Comparison of ENCODE assay signal across 14 mouse cellular contexts in the genomic region with DNA sequence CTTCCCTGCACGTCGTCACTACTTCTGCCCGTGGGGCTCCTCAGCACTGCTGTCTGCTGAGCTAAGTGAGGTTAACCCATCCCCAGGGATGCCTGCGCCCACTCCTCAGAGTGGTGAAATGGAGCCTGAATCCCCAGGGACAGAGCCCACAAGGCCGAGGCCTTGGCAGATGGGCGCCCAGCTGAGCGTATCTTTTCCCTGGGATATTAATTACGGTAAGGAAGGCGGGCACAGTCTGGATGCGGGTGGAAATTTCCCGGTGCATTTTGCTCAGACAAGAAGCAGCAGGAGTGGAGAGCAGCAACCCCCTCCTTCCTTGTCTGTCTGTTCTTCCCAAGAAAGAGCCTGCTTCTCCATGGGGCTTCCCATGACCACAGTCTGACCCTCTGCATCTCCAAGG.
A peak's percentile ranks its signal among the peaks of the same experiment; 100 is the strongest.
DNase-seq lines count a peak whose midpoint lies in the region; ATAC-seq lines count a peak whose summit lies in the region.
"Had no signal": no experiment of that assay in that cellular context is flagged by ENCODE, and none has a peak within 500 bp of the region (broad histone marks: within the 10 kb centered on the region; RNA-seq: fewer than 3 reads in every experiment).

No protein-coding gene starts in this region.

- H3K4me3 ChIP-seq in midbrain, embryonic 14.5 days (replicated peaks; ENCODE audit: low read depth, low read length), result no peak overlapping the region
- H3K4me3 ChIP-seq in midbrain, embryonic 10.5 days, result no peak overlapping the region
- no peak overlapping the region for H3K4me3 ChIP-seq in hindbrain, embryonic 13.5 days
- H3K4me3 ChIP-seq in neural tube, embryonic 14.5 days (ENCODE audit: low read depth, low read length), result no peak overlapping the region
- H3K4me3 ChIP-seq: liver, embryonic 15.5 days had no signal

- no peaks in the 10 kb centered on the region for H3K9me3 ChIP-seq in midbrain, embryonic 14.5 days (ENCODE audit: control insufficient read depth, low read length)
- no peaks in the 10 kb centered on the region for H3K9me3 ChIP-seq in midbrain, embryonic 10.5 days (replicated peaks)
- no peaks in the 10 kb centered on the region for H3K9me3 ChIP-seq in hindbrain, embryonic 13.5 days
- H3K9me3 ChIP-seq in neural tube, embryonic 14.5 days (ENCODE audit: control insufficient read depth, low read length), result no peaks in the 10 kb centered on the region
- H3K9me3 ChIP-seq: G1E; liver, embryonic 15.5 days had no signal

- H3K9ac ChIP-seq in midbrain, embryonic 14.5 days (replicated peaks; ENCODE audit: low read length), result 0 out of 2 replicates have a peak overlapping the region, but pooled peaks have one; percentile 3
- 0 out of 2 replicates have a peak overlapping the region, but pooled peaks have one; percentile 35 for H3K9ac ChIP-seq in hindbrain, embryonic 13.5 days
- H3K9ac ChIP-seq in neural tube, embryonic 14.5 days (replicated peaks; ENCODE audit: low read depth, low read length), result no peak overlapping the region
- H3K9ac ChIP-seq: liver, embryonic 15.5 days had no signal

- 54% methylated on average over 11 of the region's 11 CpGs for WGBS in midbrain, embryonic 14.5 days
- 82% methylated on average over 11 of the region's 11 CpGs for WGBS in midbrain, embryonic 10.5 days
- WGBS in hindbrain, embryonic 13.5 days, result 23% methylated on average over 11 of the region's 11 CpGs
- WGBS in neural tube, embryonic 14.5 days, result 24% methylated on average over 11 of the region's 11 CpGs

- no peak overlapping the region for H3K27ac ChIP-seq in midbrain, embryonic 14.5 days (replicated peaks; ENCODE audit: low read depth, low read length)
- no peak overlapping the region for H3K27ac ChIP-seq in midbrain, embryonic 10.5 days (replicated peaks)
- peak overlapping the region; percentile 40 for H3K27ac ChIP-seq in hindbrain, embryonic 13.5 days
- no peak overlapping the region for H3K27ac ChIP-seq in neural tube, embryonic 14.5 days (ENCODE audit: low read depth, low read length)
- H3K27ac ChIP-seq: liver, embryonic 15.5 days had no signal

- DNase-seq in cerebellum, adult 11-12 months, result peak; percentile 15
- no peak for DNase-seq in cerebellum, postnatal 14 days
- peak; percentile 55 for DNase-seq in midbrain, embryonic 14.5 days
- DNase-seq in midbrain, embryonic 10.5 days (ENCODE audit: low spot score), result no peak
- DNase-seq in spleen, postnatal 36 days (ENCODE audit: low spot score in 2 of 2), result no peak
- DNase-seq in ovary, postnatal 14 days (ENCODE audit: low spot score), result no peak
- DNase-seq: gastrocnemius, postnatal 25 days; kidney, adult 2 months; thymus, postnatal 25 days had no signal

- no peaks in the 10 kb centered on the region for H3K36me3 ChIP-seq in midbrain, embryonic 14.5 days (ENCODE audit: control insufficient read depth, insufficient read depth, low read length)
- no peaks in the 10 kb centered on the region for H3K36me3 ChIP-seq in midbrain, embryonic 10.5 days
- H3K36me3 ChIP-seq in hindbrain, embryonic 13.5 days, result no peaks in the 10 kb centered on the region
- H3K36me3 ChIP-seq in neural tube, embryonic 14.5 days (ENCODE audit: control insufficient read depth, insufficient read depth, low read length), result no peaks in the 10 kb centered on the region
- H3K36me3 ChIP-seq: G1E; liver, embryonic 15.5 days had no signal

- H3K4me2 ChIP-seq in midbrain, embryonic 14.5 days (ENCODE audit: low read length), result no peak overlapping the region
- H3K4me2 ChIP-seq in hindbrain, embryonic 13.5 days, result peak overlapping the region; percentile 29; the same call in 1 of the 2 replicates
- H3K4me2 ChIP-seq in neural tube, embryonic 14.5 days (ENCODE audit: low read depth, low read length), result no peak overlapping the region
- H3K4me2 ChIP-seq: liver, embryonic 15.5 days had no signal

- ATAC-seq in midbrain, embryonic 14.5 days (ENCODE audit: low FRiP score, low TSS enrichment), result no peak
- peak; percentile 37; the same call in 1 of the 2 replicates for ATAC-seq in hindbrain, embryonic 13.5 days (ENCODE audit: low FRiP score)
- ATAC-seq in neural tube, embryonic 14.5 days (ENCODE audit: low read depth), result peak; percentile 50; the same call in 1 of the 2 replicates
- ATAC-seq: activated CD4-positive, CD25-positive, alpha-beta regulatory T cell, adult 4 months had no signal

- no peaks in the 10 kb centered on the region for H3K27me3 ChIP-seq in midbrain, embryonic 14.5 days (ENCODE audit: control insufficient read depth, insufficient read depth, low read length)
- peaks cover 8% of the 10 kb centered on the region; the same call in 1 of the 2 replicates for H3K27me3 ChIP-seq in midbrain, embryonic 10.5 days (ENCODE audit: low read depth, poor library complexity, severe bottlenecking)
- H3K27me3 ChIP-seq in hindbrain, embryonic 13.5 days, result 0 out of 2 replicates have a peak, but pooled peaks cover 2% of the 10 kb centered on the region
- H3K27me3 ChIP-seq in neural tube, embryonic 14.5 days (ENCODE audit: control insufficient read depth, insufficient read depth, low read length), result no peaks in the 10 kb centered on the region
- H3K27me3 ChIP-seq: liver, embryonic 15.5 days had no signal

- H3K4me1 ChIP-seq in midbrain, embryonic 14.5 days (ENCODE audit: control insufficient read depth, insufficient read depth, low read length), result peaks cover 27% of the 10 kb centered on the region
- H3K4me1 ChIP-seq in midbrain, embryonic 10.5 days, result peaks cover 11% of the 10 kb centered on the region
- H3K4me1 ChIP-seq in hindbrain, embryonic 13.5 days (replicated peaks), result peaks cover 48% of the 10 kb centered on the region
- peaks cover 5% of the 10 kb centered on the region for H3K4me1 ChIP-seq in neural tube, embryonic 14.5 days (ENCODE audit: control insufficient read depth, insufficient read depth, low read length)
- H3K4me1 ChIP-seq: liver, embryonic 15.5 days had no signal

Comparison
In these comparisons a context has a peak if more than half of its experiments do, and no peak if none do; other contexts are left out.
1. DNase-seq: peak in cerebellum, adult 11-12 months (single experiment) and midbrain, embryonic 14.5 days (single experiment); none in cerebellum, postnatal 14 days (0 of 2), midbrain, embryonic 10.5 days (single experiment), spleen, postnatal 36 days (0 of 2) and ovary, postnatal 14 days (single experiment).